Mouse (Mus musculus): ENCODE data around the gene Cebpg.
A peak's percentile ranks its signal among the peaks of the same experiment; 100 is the strongest.

DNA sequence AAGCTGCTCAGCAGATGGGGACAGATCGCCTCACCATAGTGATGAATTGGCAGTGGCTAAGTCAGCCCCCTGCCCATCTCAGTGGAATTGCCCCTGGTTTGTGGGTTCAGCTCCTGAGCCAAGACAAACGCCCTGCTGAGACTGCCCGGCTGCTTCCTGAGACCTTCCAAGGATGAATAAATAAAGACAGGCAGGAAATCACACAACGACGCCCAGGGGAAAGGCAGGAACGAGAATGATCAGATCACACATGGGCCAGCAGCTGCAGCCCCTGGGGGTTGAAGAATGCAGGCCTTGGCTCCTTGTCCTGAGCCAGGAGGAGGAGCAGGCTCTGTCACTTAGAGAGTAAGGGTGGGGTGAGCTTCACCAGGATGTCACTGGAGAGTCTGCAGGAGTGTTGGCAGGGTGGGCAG is 21.2 kb downstream of the Cebpg start:
- TF ChIP-seq CTCF (IDR thresholded peaks at IDR 0.05; ENCODE audit: control insufficient read depth, insufficient read depth, insufficient read length): no peak
- TF ChIP-seq MAX (IDR thresholded peaks at IDR 0.05): no peak
- TF ChIP-seq USF1 (IDR thresholded peaks at IDR 0.05; ENCODE audit: low read depth): no peak
- TF ChIP-seq CEBPB (IDR thresholded peaks at IDR 0.05; ENCODE audit: low read depth): no peak
- TF ChIP-seq MYOG (IDR thresholded peaks at IDR 0.05; ENCODE audit: control insufficient read depth, extremely low read depth, insufficient read length): no peak
- peak; percentile 63 for TF ChIP-seq MYOD1 (IDR thresholded peaks at IDR 0.05; ENCODE audit: control insufficient read depth, insufficient read length, low read depth)
- no peak for TF ChIP-seq FOSL1 (IDR thresholded peaks at IDR 0.05; ENCODE audit: insufficient read depth, low read length, poor library complexity, severe bottlenecking)

Data from C2C12 (cell line).